Mouse (Mus musculus): ENCODE measurements around the gene Rxrg. TPM values are rescaled to one million over a fixed set of nuclear protein-coding genes. Genes with fewer than 3 reads are reported as not detected.

The Rxrg gene
- total and polyA plus RNA-seq, 2 experiments from 2014 or later = 25.9 to 43.3 TPM

DNA sequence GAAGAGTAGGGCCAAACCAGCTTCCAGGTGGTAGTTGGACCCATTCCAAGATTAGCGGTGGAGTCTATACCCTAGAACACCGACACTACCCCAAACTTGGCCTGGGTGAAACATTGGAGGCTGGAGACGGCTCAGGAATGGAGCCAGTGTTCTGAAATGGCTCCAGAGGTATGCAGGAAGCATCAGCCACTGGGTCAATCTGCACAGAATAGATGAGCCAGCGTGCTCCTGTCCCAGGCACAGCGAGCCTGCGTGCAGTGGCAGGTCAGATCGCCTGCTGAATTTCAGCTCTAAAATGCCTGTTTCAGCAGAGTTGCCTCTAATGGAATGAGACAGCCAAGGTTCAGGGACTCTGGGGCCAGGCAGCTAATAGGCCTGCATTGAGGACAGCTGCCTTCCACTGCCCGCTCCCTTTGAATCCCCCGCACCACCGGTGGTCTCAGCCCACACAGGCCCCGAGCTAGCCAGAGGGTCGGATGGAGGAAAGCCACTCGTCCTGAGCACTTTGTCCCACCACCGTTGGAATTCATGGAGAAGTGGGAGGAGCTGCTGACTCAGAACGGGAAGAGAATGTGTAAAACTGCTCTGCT, 22.1 kb downstream of the Rxrg start:
- no peak for DNase-seq
- H3K4me3 ChIP-seq (ENCODE audit: low read depth, low read length) = no peak overlapping the region
- H3K36me3 ChIP-seq (ENCODE audit: insufficient read depth) = no peaks in the 10 kb centered on the region
- H3K9ac ChIP-seq = no peak overlapping the region
- H3K4me2 ChIP-seq (ENCODE audit: low read depth) = no peak overlapping the region
- ATAC-seq = no peak
- no peaks in the 10 kb centered on the region for H3K9me3 ChIP-seq (ENCODE audit: low read length)
- H3K27me3 ChIP-seq (ENCODE audit: insufficient read depth, low read length) = no peaks in the 10 kb centered on the region
- TF ChIP-seq CTCF (IDR thresholded peaks at IDR 0.05; ENCODE audit: low read depth) = no peak
- 60% methylated on average over 15 of the region's 15 CpGs for WGBS
- no peaks in the 10 kb centered on the region for H3K4me1 ChIP-seq (ENCODE audit: insufficient read depth)
- no peak overlapping the region for H3K27ac ChIP-seq (ENCODE audit: low read depth, low read length)

DNA sequence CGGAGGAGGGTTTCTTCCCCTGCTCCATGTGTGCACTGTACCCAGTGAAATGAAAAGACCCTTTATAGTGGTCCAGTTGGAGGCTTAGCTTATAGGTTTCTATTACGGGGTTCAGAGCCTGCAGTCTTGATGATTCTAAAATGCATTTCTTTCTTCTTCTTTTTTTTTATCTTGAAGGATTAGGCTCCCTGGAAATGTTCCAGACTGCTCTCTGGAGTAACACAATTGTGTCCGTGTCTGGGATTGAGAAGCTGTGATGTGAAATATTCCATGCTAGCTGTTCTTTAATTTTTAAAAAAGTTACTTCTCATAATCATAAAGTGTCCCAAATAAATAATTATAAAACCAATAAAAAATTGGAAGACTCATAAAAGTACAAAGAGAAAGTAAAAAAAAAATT, 26.9 kb downstream of the Rxrg start:
- Histone ChIP-seq H3K4me1 (ENCODE audit: insufficient read depth) (no peaks in the 10 kb centered on the region), H3K27ac (ENCODE audit: low read depth, low read length) (no peak overlapping the region), H3K9me3 (ENCODE audit: low read length) (no peaks in the 10 kb centered on the region), H3K9ac (no peak overlapping the region), H3K36me3 (ENCODE audit: insufficient read depth) (no peaks in the 10 kb centered on the region), H3K4me3 (ENCODE audit: low read depth, low read length) (no peak overlapping the region), H3K27me3 (ENCODE audit: insufficient read depth, low read length) (no peaks in the 10 kb centered on the region), H3K4me2 (ENCODE audit: low read depth) (no peak overlapping the region)
- 34% methylated on average over 3 of the region's 3 CpGs for WGBS
- DNase-seq (no peak), ATAC-seq (no peak)
- no peak for TF ChIP-seq CTCF (IDR thresholded peaks at IDR 0.05; ENCODE audit: low read depth)

DNA sequence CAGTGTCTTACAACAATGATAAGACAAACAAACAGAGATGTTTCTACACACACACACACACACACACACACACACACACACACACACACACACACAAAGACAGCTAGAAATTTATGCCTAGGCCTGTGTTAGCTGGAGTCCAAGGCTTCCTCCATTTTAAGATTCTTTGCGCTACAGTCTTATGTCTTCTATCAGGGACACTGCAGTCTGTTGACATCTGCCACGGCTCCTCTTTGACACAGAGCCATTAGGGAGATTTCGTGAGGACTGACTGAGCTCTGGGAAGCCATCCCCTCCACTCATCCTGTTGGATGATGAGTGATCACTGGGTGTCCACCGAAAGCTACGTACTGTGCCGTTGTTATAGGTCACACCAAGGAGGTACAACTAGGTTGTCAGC, 33.6 kb downstream of the Rxrg start:
- Histone ChIP-seq H3K9ac (no peak overlapping the region), H3K4me2 (ENCODE audit: low read depth) (no peak overlapping the region), H3K36me3 (ENCODE audit: insufficient read depth) (no peaks in the 10 kb centered on the region), H3K4me3 (ENCODE audit: low read depth, low read length) (no peak overlapping the region), H3K9me3 (ENCODE audit: low read length) (no peaks in the 10 kb centered on the region), H3K4me1 (ENCODE audit: insufficient read depth) (no peaks in the 10 kb centered on the region), H3K27me3 (ENCODE audit: insufficient read depth, low read length) (no peaks in the 10 kb centered on the region), H3K27ac (ENCODE audit: low read depth, low read length) (no peak overlapping the region)
- DNase-seq (no peak), ATAC-seq (no peak)
- no peak for TF ChIP-seq CTCF (IDR thresholded peaks at IDR 0.05; ENCODE audit: low read depth)
- 88% methylated on average over 6 of the region's 6 CpGs for WGBS

DNA sequence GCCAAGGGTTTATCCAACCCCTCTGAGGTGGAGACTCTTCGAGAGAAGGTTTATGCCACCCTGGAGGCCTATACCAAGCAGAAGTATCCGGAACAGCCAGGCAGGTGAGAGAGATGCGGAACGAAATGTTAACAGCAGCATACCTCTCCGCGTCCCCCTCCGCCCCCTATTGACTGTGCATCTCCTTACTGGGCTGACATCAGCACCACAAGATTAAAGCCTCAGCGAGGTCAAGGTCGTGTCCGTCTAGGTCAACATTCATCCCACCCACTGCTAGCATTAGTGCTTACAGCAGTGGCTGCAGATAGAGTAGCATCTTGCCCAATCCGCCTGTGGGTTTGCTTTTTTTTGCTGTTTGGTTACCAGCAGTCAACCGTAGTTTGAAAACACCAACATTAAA, 37.5 kb downstream of the Rxrg start:
- H3K4me3 ChIP-seq (ENCODE audit: low read depth, low read length) = no peak overlapping the region
- DNase-seq (no peak), ATAC-seq (no peak)
- no peak overlapping the region for H3K9ac ChIP-seq
- no peaks in the 10 kb centered on the region for H3K27me3 ChIP-seq (ENCODE audit: insufficient read depth, low read length)
- H3K4me1 ChIP-seq (ENCODE audit: insufficient read depth) = no peaks in the 10 kb centered on the region
- H3K36me3 ChIP-seq (ENCODE audit: insufficient read depth) = no peaks in the 10 kb centered on the region
- WGBS = 62% methylated on average over 12 of the region's 12 CpGs
- H3K4me2 ChIP-seq (ENCODE audit: low read depth) = no peak overlapping the region
- no peak for TF ChIP-seq CTCF (IDR thresholded peaks at IDR 0.05; ENCODE audit: low read depth)
- H3K27ac ChIP-seq (ENCODE audit: low read depth, low read length) = no peak overlapping the region
- no peaks in the 10 kb centered on the region for H3K9me3 ChIP-seq (ENCODE audit: low read length)

DNA sequence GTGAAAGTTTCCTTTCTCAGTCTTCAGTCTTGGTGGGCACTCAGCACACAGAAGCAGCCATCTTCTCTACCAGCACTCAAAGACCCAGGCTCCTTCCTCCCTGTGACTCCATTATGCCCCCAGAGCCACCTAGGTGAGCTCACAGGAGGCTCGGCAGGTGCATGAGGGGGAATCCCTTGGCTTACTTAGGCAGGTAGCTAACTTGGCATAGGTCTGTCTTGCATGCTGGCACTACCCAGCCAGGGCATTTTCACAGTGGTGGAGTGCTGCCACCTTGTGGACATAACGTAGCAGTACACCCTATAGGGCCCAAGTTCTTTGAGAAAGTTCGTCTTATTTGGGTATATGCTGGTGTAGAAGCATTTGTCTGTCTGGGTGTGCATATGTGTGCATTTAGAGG, 38.8 kb downstream of the Rxrg start:
- H3K9ac ChIP-seq = no peak overlapping the region
- H3K9me3 ChIP-seq (ENCODE audit: low read length) = no peaks in the 10 kb centered on the region
- 9% methylated on average over 3 of the region's 3 CpGs for WGBS
- no peak overlapping the region for H3K27ac ChIP-seq (ENCODE audit: low read depth, low read length)
- DNase-seq (peak; percentile 92), ATAC-seq (peak; percentile 80)
- no peaks in the 10 kb centered on the region for H3K36me3 ChIP-seq (ENCODE audit: insufficient read depth)
- peak; percentile 99 for TF ChIP-seq CTCF (IDR thresholded peaks at IDR 0.05; ENCODE audit: low read depth)
- no peaks in the 10 kb centered on the region for H3K4me1 ChIP-seq (ENCODE audit: insufficient read depth)
- H3K4me2 ChIP-seq (ENCODE audit: low read depth) = no peak overlapping the region
- no peak overlapping the region for H3K4me3 ChIP-seq (ENCODE audit: low read depth, low read length)
- no peaks in the 10 kb centered on the region for H3K27me3 ChIP-seq (ENCODE audit: insufficient read depth, low read length)

DNA sequence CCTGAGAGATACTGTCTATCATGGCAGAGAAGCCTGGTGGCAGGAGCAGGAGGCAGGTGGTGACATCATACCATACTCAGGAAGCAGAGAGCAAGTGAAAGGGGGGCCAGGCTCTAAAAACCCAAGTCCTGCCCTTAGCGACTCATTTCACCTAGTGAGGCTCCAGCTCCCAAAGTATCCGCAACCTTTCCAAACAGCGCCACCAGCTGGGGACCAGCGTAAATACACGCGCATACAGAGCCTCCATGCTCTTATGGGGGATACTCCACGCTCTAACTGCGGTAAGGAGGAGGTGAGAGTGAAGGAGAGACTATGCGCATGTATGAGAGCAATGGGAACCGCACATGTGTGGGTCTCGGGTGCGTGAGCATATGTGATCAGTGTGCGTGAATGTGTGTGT, 39.9 kb downstream of the Rxrg start:
- peak; percentile 76 for TF ChIP-seq CTCF (IDR thresholded peaks at IDR 0.05; ENCODE audit: low read depth)
- no peaks in the 10 kb centered on the region for H3K36me3 ChIP-seq (ENCODE audit: insufficient read depth)
- H3K27ac ChIP-seq (ENCODE audit: low read depth, low read length) = no peak overlapping the region
- WGBS = 25% methylated on average over 13 of the region's 13 CpGs
- no peaks in the 10 kb centered on the region for H3K9me3 ChIP-seq (ENCODE audit: low read length)
- DNase-seq (peak; percentile 70), ATAC-seq (peak; percentile 44)
- no peak overlapping the region for H3K9ac ChIP-seq
- no peak overlapping the region for H3K4me3 ChIP-seq (ENCODE audit: low read depth, low read length)
- no peaks in the 10 kb centered on the region for H3K4me1 ChIP-seq (ENCODE audit: insufficient read depth)
- no peaks in the 10 kb centered on the region for H3K27me3 ChIP-seq (ENCODE audit: insufficient read depth, low read length)
- no peak overlapping the region for H3K4me2 ChIP-seq (ENCODE audit: low read depth)

DNA sequence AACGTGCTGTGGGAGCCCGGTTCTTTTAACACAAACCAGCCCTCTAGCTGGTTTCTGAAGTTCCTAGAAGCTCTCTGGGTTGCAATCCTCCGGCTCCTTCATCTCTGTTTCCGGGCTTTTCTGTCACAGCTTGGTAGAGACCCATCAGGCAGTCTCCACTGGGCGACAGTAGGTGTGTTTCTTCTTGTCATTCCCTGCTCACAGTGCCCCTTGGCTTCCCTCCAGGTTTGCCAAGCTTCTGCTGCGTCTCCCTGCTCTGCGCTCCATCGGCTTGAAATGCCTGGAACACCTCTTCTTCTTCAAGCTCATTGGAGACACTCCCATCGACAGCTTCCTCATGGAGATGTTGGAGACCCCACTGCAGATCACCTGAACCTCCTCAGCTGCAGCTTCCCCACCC, 40.7 kb downstream of the Rxrg start:
- Histone ChIP-seq H3K4me3 (ENCODE audit: low read depth, low read length) (no peak overlapping the region), H3K36me3 (ENCODE audit: insufficient read depth) (no peaks in the 10 kb centered on the region), H3K4me1 (ENCODE audit: insufficient read depth) (no peaks in the 10 kb centered on the region), H3K27me3 (ENCODE audit: insufficient read depth, low read length) (no peaks in the 10 kb centered on the region), H3K9ac (no peak overlapping the region), H3K27ac (ENCODE audit: low read depth, low read length) (no peak overlapping the region), H3K9me3 (ENCODE audit: low read length) (no peaks in the 10 kb centered on the region), H3K4me2 (ENCODE audit: low read depth) (no peak overlapping the region)
- 64% methylated on average over 9 of the region's 9 CpGs for WGBS
- no peak for DNase-seq
- no peak for ATAC-seq
- no peak for TF ChIP-seq CTCF (IDR thresholded peaks at IDR 0.05; ENCODE audit: low read depth)

Measured in forebrain, postnatal 0 days (tissue).